Mouse (Mus musculus): ENCODE measurements around the gene Crygs. TPM values are rescaled to one million over a fixed set of nuclear protein-coding genes. Genes with fewer than 3 reads are reported as not detected.

Gene Crygs
- polyA plus RNA-seq (2012; ENCODE audit: low replicate concordance), result not detected in 2 replicates

GRCm38 (mm10) chr16:22811477-22811876, at the start of gene Crygs:
TSS of gene Crygs (minus strand) at chr16:22811577.

GRCm38 (mm10) chr16:22857431-22858113, 46.2 kb upstream of the Crygs start, which contains the start of the genes Tbccd1 and Dnajb11:
TSS of gene Tbccd1 (minus strand) at chr16:22857669.
TSS of gene Dnajb11 (plus strand) at chr16:22857845.

Other genes starting within 250 kb of the Crygs start
- gene Dgkg, start 154.4 kb downstream of the Crygs start, polyA plus RNA-seq (2012; ENCODE audit: low replicate concordance), result 0.81 and 1.2 TPM in 2 replicates
- 1.2 and 3.8 TPM in 2 replicates for gene Tbccd1, start 46.1 kb upstream of the Crygs start, polyA plus RNA-seq (2012; ENCODE audit: low replicate concordance)
- 32.3 and 59.9 TPM in 2 replicates for gene Dnajb11, start 46.3 kb upstream of the Crygs start, polyA plus RNA-seq (2012; ENCODE audit: low replicate concordance)
- not detected in 2 replicates for gene Ahsg, start 79.7 kb upstream of the Crygs start, polyA plus RNA-seq (2012; ENCODE audit: low replicate concordance)
- not detected in 2 replicates for gene Fetub, start 106.8 kb upstream of the Crygs start, polyA plus RNA-seq (2012; ENCODE audit: low replicate concordance)
- not detected in 2 replicates for gene Hrg, start 139.5 kb upstream of the Crygs start, polyA plus RNA-seq (2012; ENCODE audit: low replicate concordance)
- not detected in 2 replicates for gene Kng2, start 217.9 kb upstream of the Crygs start, polyA plus RNA-seq (2012; ENCODE audit: low replicate concordance)
- gene Kng1, start 246.3 kb upstream of the Crygs start, polyA plus RNA-seq (2012; ENCODE audit: low replicate concordance), result not detected in 2 replicates

Measured in hematopoietic multipotent progenitor cell, adult 10-12 weeks (in vitro differentiated cells).